ENCODE assay signal across 8 mouse cellular contexts in the genomic region with DNA sequence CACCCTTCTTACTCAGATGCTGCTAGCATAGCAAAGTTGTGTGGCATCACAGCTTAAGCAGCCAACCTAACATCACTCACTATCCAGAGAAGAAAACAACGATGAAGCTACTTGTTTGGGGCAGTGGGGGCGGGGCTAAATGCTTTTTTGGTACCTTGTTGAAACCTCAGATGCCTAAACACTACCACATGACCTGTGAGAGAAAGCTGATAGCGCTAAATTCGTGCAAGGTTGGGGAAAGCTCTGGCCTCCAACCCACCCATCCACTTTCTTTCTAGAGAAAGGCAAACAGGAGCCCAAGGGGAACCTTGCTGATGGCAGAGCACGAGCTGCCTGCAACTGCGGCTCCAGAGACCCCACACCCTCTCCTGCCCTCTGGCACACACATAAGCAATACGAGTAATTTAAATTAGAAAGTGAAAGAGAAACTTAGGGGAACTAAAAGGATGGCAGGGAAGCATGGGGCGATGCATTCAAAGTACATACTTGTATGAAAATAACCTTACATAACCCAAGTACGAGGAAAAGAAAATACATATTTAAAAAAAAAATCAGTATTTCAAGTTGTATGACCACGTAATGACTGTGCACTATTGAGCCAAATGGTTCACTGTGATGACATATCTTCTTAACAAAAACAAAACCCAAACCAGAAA. TPM values are rescaled to one million over a fixed set of nuclear protein-coding genes. Genes with fewer than 3 reads are reported as not detected.
DNase-seq lines count a peak whose midpoint lies in the region; ATAC-seq and TF ChIP-seq lines count a peak whose summit lies in the region.

No protein-coding gene starts in this region.

- peak; percentile 81 for DNase-seq in CD4-positive helper T cell, adult 2 months (ENCODE audit: low read depth, low spot score)
- DNase-seq in forebrain, postnatal 0 days: no peak
- peak; percentile 58 for DNase-seq in splenic B cell, adult 2 months (ENCODE audit: low read depth, low spot score)
- no peak for DNase-seq in left cerebral cortex, adult 11 months (ENCODE audit: low spot score)
- DNase-seq in embryo, embryonic 11 days: no peak

- H3K27me3 ChIP-seq in forebrain, embryonic 13.5 days: no peaks in the 10 kb centered on the region
- no peaks in the 10 kb centered on the region for H3K27me3 ChIP-seq in forebrain, embryonic 12.5 days
- H3K27me3 ChIP-seq in forebrain, postnatal 0 days (ENCODE audit: insufficient read depth, low read length): no peaks in the 10 kb centered on the region
- no peaks in the 10 kb centered on the region for H3K27me3 ChIP-seq in liver, embryonic 15.5 days
- no peaks in the 10 kb centered on the region for H3K27me3 ChIP-seq in splenic B cell, adult 2 months (ENCODE audit: control insufficient read depth, insufficient read depth, low read length, poor library complexity, severe bottlenecking)

- H3K4me2 ChIP-seq in forebrain, embryonic 13.5 days: 0 out of 2 replicates have a peak overlapping the region, but pooled peaks have one; percentile 1
- no peak overlapping the region for H3K4me2 ChIP-seq in forebrain, embryonic 12.5 days
- H3K4me2 ChIP-seq in forebrain, postnatal 0 days (ENCODE audit: low read depth): peak overlapping the region; percentile 15
- H3K4me2 ChIP-seq in liver, embryonic 15.5 days: peak overlapping the region; percentile 52

- H3K27ac ChIP-seq in forebrain, embryonic 13.5 days: no peak overlapping the region
- no peak overlapping the region for H3K27ac ChIP-seq in forebrain, embryonic 12.5 days
- H3K27ac ChIP-seq in forebrain, postnatal 0 days (ENCODE audit: low read depth, low read length): 0 out of 2 replicates have a peak overlapping the region, but pooled peaks have one; percentile 17
- H3K27ac ChIP-seq in liver, embryonic 15.5 days (replicated peaks): no peak overlapping the region; the same call in 1 of the 2 replicates

- TF ChIP-seq CTCF in forebrain, postnatal 0 days (IDR thresholded peaks at IDR 0.05; ENCODE audit: low read depth): no peak

- H3K36me3 ChIP-seq in forebrain, embryonic 13.5 days (ENCODE audit: poor library complexity, severe bottlenecking): peaks cover 19% of the 10 kb centered on the region
- peaks cover 22% of the 10 kb centered on the region for H3K36me3 ChIP-seq in forebrain, embryonic 12.5 days (replicated peaks)
- H3K36me3 ChIP-seq in forebrain, postnatal 0 days (ENCODE audit: insufficient read depth): peaks cover 11% of the 10 kb centered on the region
- 0 out of 2 replicates have a peak, but pooled peaks cover 4% of the 10 kb centered on the region for H3K36me3 ChIP-seq in liver, embryonic 15.5 days (replicated peaks)
- peaks cover under 1% of the 10 kb centered on the region; the same call in 1 of the 2 replicates for H3K36me3 ChIP-seq in splenic B cell, adult 2 months (ENCODE audit: control insufficient read depth, insufficient read depth, low read length, poor library complexity, severe bottlenecking)

- no peak overlapping the region for H3K4me3 ChIP-seq in forebrain, embryonic 13.5 days
- H3K4me3 ChIP-seq in forebrain, embryonic 12.5 days (replicated peaks): no peak overlapping the region
- H3K4me3 ChIP-seq in forebrain, postnatal 0 days (ENCODE audit: low read depth, low read length): no peak overlapping the region
- H3K4me3 ChIP-seq in liver, embryonic 15.5 days (replicated peaks): peak overlapping the region; percentile 29

- WGBS in forebrain, embryonic 13.5 days: 62% methylated on average over 10 of the region's 10 CpGs
- WGBS in forebrain, embryonic 12.5 days: 62% methylated on average over 10 of the region's 10 CpGs
- WGBS in forebrain, postnatal 0 days: 47% methylated on average over 10 of the region's 10 CpGs
- 36% methylated on average over 10 of the region's 10 CpGs for WGBS in liver, embryonic 15.5 days (ENCODE audit: insufficient replicate concordance)

- peaks cover 46% of the 10 kb centered on the region for H3K4me1 ChIP-seq in forebrain, embryonic 13.5 days
- H3K4me1 ChIP-seq in forebrain, embryonic 12.5 days: peaks cover 40% of the 10 kb centered on the region
- peaks cover under 1% of the 10 kb centered on the region; the same call in 1 of the 2 replicates for H3K4me1 ChIP-seq in forebrain, postnatal 0 days (ENCODE audit: insufficient read depth)
- peaks cover 19% of the 10 kb centered on the region for H3K4me1 ChIP-seq in liver, embryonic 15.5 days (replicated peaks)

- no peak for ATAC-seq in forebrain, embryonic 13.5 days
- ATAC-seq in forebrain, embryonic 12.5 days (ENCODE audit: low FRiP score): no peak
- ATAC-seq in forebrain, postnatal 0 days: no peak
- no peak for ATAC-seq in liver, embryonic 15.5 days (ENCODE audit: insufficient read depth)

- 0 out of 2 replicates have a peak overlapping the region, but pooled peaks have one; percentile 8 for H3K9ac ChIP-seq in forebrain, embryonic 13.5 days
- H3K9ac ChIP-seq in forebrain, embryonic 12.5 days: no peak overlapping the region; the same call in 1 of the 2 replicates
- 0 out of 2 replicates have a peak overlapping the region, but pooled peaks have one; percentile 25 for H3K9ac ChIP-seq in forebrain, postnatal 0 days
- H3K9ac ChIP-seq in liver, embryonic 15.5 days: no peak overlapping the region

- H3K9me3 ChIP-seq in forebrain, embryonic 13.5 days (replicated peaks): no peaks in the 10 kb centered on the region
- no peaks in the 10 kb centered on the region for H3K9me3 ChIP-seq in forebrain, embryonic 12.5 days
- no peaks in the 10 kb centered on the region for H3K9me3 ChIP-seq in forebrain, postnatal 0 days (ENCODE audit: low read length)
- no peaks in the 10 kb centered on the region for H3K9me3 ChIP-seq in liver, embryonic 15.5 days (replicated peaks)

RNA-seq across cellular contexts. Expression of gene Setd7, which starts 7.7 kb away (rescaled TPM):
- 5.1 TPM in 2 replicates for polyA plus RNA-seq in forebrain, embryonic 13.5 days (2015; fragmentation: Nextera tagmentation; extraction: Ambion mirVana)
- 4.4 and 5.5 TPM in 2 replicates for polyA plus RNA-seq in forebrain, embryonic 12.5 days (2016; fragmentation: Nextera tagmentation; extraction: Ambion mirVana)
- 15.2 and 22.8 TPM in 2 replicates for total RNA-seq in forebrain, postnatal 0 days (2014; rRNA removed)
- 0.92 and 2.1 TPM in 2 replicates for polyA plus RNA-seq in forebrain, postnatal 0 days (2015; fragmentation: Nextera tagmentation; extraction: Ambion mirVana)
- polyA plus RNA-seq in liver, embryonic 15.5 days (2015; fragmentation: Nextera tagmentation; extraction: Ambion mirVana): 0.45 and 0.46 TPM in 2 replicates

Comparison
In these comparisons a context has a peak if more than half of its experiments do, and no peak if none do; other contexts are left out.
1. H3K9ac ChIP-seq: peak in forebrain, embryonic 13.5 days (single experiment) and forebrain, postnatal 0 days (single experiment); none in forebrain, embryonic 12.5 days (single experiment) and liver, embryonic 15.5 days (single experiment).
2. DNase-seq: peak in CD4-positive helper T cell, adult 2 months (single experiment) and splenic B cell, adult 2 months (single experiment); none in forebrain, postnatal 0 days (single experiment), left cerebral cortex, adult 11 months (single experiment) and embryo, embryonic 11 days (single experiment).